ENCODE assay signal across 7 mouse cellular contexts in genomic region chr10:62987341-62987740, GRCm38 (mm10). TPM values are rescaled to one million over a fixed set of nuclear protein-coding genes. Genes with fewer than 3 reads are reported as not detected.
DNase-seq lines count a peak whose midpoint lies in the region; ATAC-seq and TF ChIP-seq lines count a peak whose summit lies in the region.

No protein-coding gene starts in this region.

- no peaks in the 10 kb centered on the region for H3K27me3 ChIP-seq in kidney, adult 2 months (replicated peaks; ENCODE audit: control insufficient read depth, insufficient read depth, low read length)
- no peaks in the 10 kb centered on the region for H3K27me3 ChIP-seq in MEL (ENCODE audit: control insufficient read depth in 1 of 2, insufficient read depth in 2 of 2, low read length in 2 of 2)

- TF ChIP-seq POLR2A in kidney, adult 2 months (IDR thresholded peaks at IDR 0.05; ENCODE audit: low read depth, low read length), result no peak
- no peak for TF ChIP-seq POLR2A in MEL (IDR thresholded peaks at IDR 0.05; ENCODE audit: control insufficient read depth in 1 of 2, insufficient read depth in 1 of 2, low read depth in 1 of 2, low read length in 2 of 2, poor library complexity in 1 of 2)

- 38% methylated on average over 3 of the region's 3 CpGs for WGBS in kidney, adult 2 months

- no peaks in the 10 kb centered on the region for H3K79me2 ChIP-seq in MEL (ENCODE audit: control insufficient read depth, insufficient read depth, low read length, poor library complexity)

- DNase-seq in kidney, adult 2 months, result peak; percentile 14
- DNase-seq in kidney, postnatal 14 days, result no peak
- DNase-seq in CD8-positive naive resting alpha-beta T cell, adult 2 months (ENCODE audit: low read depth in 2 of 2, low spot score in 2 of 2), result peak; percentile 28 to 52
- peak; percentile 77 for DNase-seq in MEL (ENCODE audit: low read depth, low spot score)
- peak; percentile 73 for DNase-seq in testis, postnatal 14 days (ENCODE audit: low spot score)
- no peak for DNase-seq in layer of hippocampus, postnatal 36 days

- no peaks in the 10 kb centered on the region for H3K9me3 ChIP-seq in MEL (replicated peaks; ENCODE audit: insufficient read depth, low read length)

- ATAC-seq in granulocyte monocyte progenitor cell, adult 5-6 weeks (replicated peaks; ENCODE audit: poor library complexity, severe bottlenecking), result peak; percentile 59; the same call in 1 of the 2 replicates

- H3K9ac ChIP-seq in MEL (ENCODE audit: control insufficient read depth, low read depth, low read length, poor library complexity, severe bottlenecking), result no peak overlapping the region

- H3K27ac ChIP-seq in kidney, adult 2 months (ENCODE audit: insufficient read depth, low read depth, low read length), result no peak overlapping the region
- no peak overlapping the region for H3K27ac ChIP-seq in MEL (ENCODE audit: control insufficient read depth, low read depth, low read length)

- TF ChIP-seq EP300 in MEL (IDR thresholded peaks at IDR 0.05; ENCODE audit: low read depth in 1 of 2, low read length in 2 of 2), result no peak

- H3K4me1 ChIP-seq in kidney, adult 2 months (ENCODE audit: control insufficient read depth, insufficient read depth, low read length), result no peaks in the 10 kb centered on the region
- H3K4me1 ChIP-seq in MEL (ENCODE audit: control insufficient read depth in 1 of 2, insufficient read depth in 2 of 2, low read length in 2 of 2), result no peaks in the 10 kb centered on the region

- H3K36me3 ChIP-seq in kidney, adult 2 months (ENCODE audit: control insufficient read depth, insufficient read depth, low read length), result no peaks in the 10 kb centered on the region; the same call in 1 of the 2 replicates
- no peaks in the 10 kb centered on the region for H3K36me3 ChIP-seq in MEL (ENCODE audit: control insufficient read depth in 1 of 2, insufficient read depth in 2 of 2, low read length in 2 of 2)

- H3K4me3 ChIP-seq in kidney, adult 2 months (ENCODE audit: insufficient read depth, low read depth, low read length), result no peak overlapping the region
- no peak overlapping the region for H3K4me3 ChIP-seq in MEL (ENCODE audit: control insufficient read depth in 1 of 2, insufficient read depth in 1 of 2, low read depth in 2 of 2, low read length in 2 of 2)

- TF ChIP-seq RAD21 in MEL (IDR thresholded peaks at IDR 0.05; ENCODE audit: low read depth, low read length), result peak; percentile 45

- peak; percentile 45 for TF ChIP-seq CTCF in kidney, adult 2 months (conservative IDR thresholded peaks at IDR 0.05; ENCODE audit: insufficient read depth, insufficient read length, low read depth, low read length)
- peak; percentile 75 to 96 (median 76) for TF ChIP-seq CTCF in MEL (IDR thresholded peaks at IDR 0.05 in 2 of 3, conservative IDR thresholded peaks at IDR 0.05 in 1 of 3; ENCODE audit: control insufficient read depth in 1 of 3, insufficient read depth in 1 of 3, low read depth in 2 of 3, low read length in 3 of 3, poor library complexity in 1 of 3, severe bottlenecking in 1 of 3)

TF ChIP-seq in MEL, 35 proteins besides CTCF, POLR2A, EP300 and RAD21:
- peak; percentile 41; the same call in 1 of the 2 replicates for TF ChIP-seq ZC3H11A (IDR thresholded peaks at IDR 0.05; ENCODE audit: low read depth, low read length)
- TF ChIP-seq ETS1 (IDR thresholded peaks at IDR 0.05; ENCODE audit: low read depth, low read length), result no peak
- peak; percentile 79 for TF ChIP-seq SMC3 (IDR thresholded peaks at IDR 0.05; ENCODE audit: low read depth, low read length)

RNA-seq across cellular contexts. Expression of gene Rufy2, which starts 7.3 kb away (rescaled TPM):
- polyA plus RNA-seq in kidney, adult 2 months (2012; rRNA removed), result 3.3 and 4.0 TPM in 2 replicates
- 1.2 and 1.8 TPM in 2 replicates for total RNA-seq in MEL (2012; rRNA removed)
- polyA plus RNA-seq in MEL (2012; ENCODE audit: insufficient read depth in 1 of 2, insufficient read length in 2 of 2, low read depth in 1 of 2, low replicate concordance in 2 of 2, missing spikeins in 1 of 2), result 1 to 10 TPM in 1 of 2 experiments, not detected in 1; 2.6 TPM
- total RNA-seq in granulocyte monocyte progenitor cell, adult 5-6 weeks (2014; fragmentation: Nextera tagmentation), result 4.0 and 9.5 TPM in 2 replicates
- 5.6 and 7.3 TPM in 2 replicates for total RNA-seq in granulocyte monocyte progenitor cell, adult 5-6 weeks (2017)
- total RNA-seq in layer of hippocampus, postnatal 36 days (2021), result 10 to 100 TPM; 63.8 to 77.0 TPM

RNA-seq across cellular contexts. Expression of gene Hnrnph3, which starts 36.7 kb away (rescaled TPM):
- 14.7 and 25.0 TPM in 2 replicates for polyA plus RNA-seq in kidney, adult 2 months (2012; rRNA removed)
- total RNA-seq in MEL (2012; rRNA removed), result 11.5 and 16.0 TPM in 2 replicates
- 10 to 100 TPM in 1 of 2 experiments, not detected in 1; 62.4 TPM for polyA plus RNA-seq in MEL (2012; ENCODE audit: insufficient read depth in 1 of 2, insufficient read length in 2 of 2, low read depth in 1 of 2, low replicate concordance in 2 of 2, missing spikeins in 1 of 2)
- total RNA-seq in granulocyte monocyte progenitor cell, adult 5-6 weeks (2014; fragmentation: Nextera tagmentation), result 64.1 and 67.8 TPM in 2 replicates
- total RNA-seq in granulocyte monocyte progenitor cell, adult 5-6 weeks (2017), result 34.0 and 43.0 TPM in 2 replicates
- total RNA-seq in layer of hippocampus, postnatal 36 days (2021), result 10 to 100 TPM; 52.9 to 60.8 TPM

RNA-seq across cellular contexts. Expression of gene Pbld2, which starts 36.8 kb away (rescaled TPM):
- polyA plus RNA-seq in kidney, adult 2 months (2012; rRNA removed), result 22.4 and 25.5 TPM in 2 replicates
- total RNA-seq in MEL (2012; rRNA removed), result 0.13 and 0.15 TPM in 2 replicates
- under 1 TPM in 1 of 2 experiments, not detected in 1; 0.15 TPM for polyA plus RNA-seq in MEL (2012; ENCODE audit: insufficient read depth in 1 of 2, insufficient read length in 2 of 2, low read depth in 1 of 2, low replicate concordance in 2 of 2, missing spikeins in 1 of 2)
- 0.34 TPM in 1 of 2 replicates, not detected in the other for total RNA-seq in granulocyte monocyte progenitor cell, adult 5-6 weeks (2014; fragmentation: Nextera tagmentation)
- not detected in 2 replicates for total RNA-seq in granulocyte monocyte progenitor cell, adult 5-6 weeks (2017)
- 1 to 10 TPM; 1.7 to 2.3 TPM for total RNA-seq in layer of hippocampus, postnatal 36 days (2021)

RNA-seq across cellular contexts. Expression of gene Dna2, which starts 40.5 kb away (rescaled TPM):
- 6.9 TPM in 2 replicates for polyA plus RNA-seq in kidney, adult 2 months (2012; rRNA removed)
- total RNA-seq in MEL (2012; rRNA removed), result 28.0 and 30.3 TPM in 2 replicates
- polyA plus RNA-seq in MEL (2012; ENCODE audit: insufficient read depth in 1 of 2, insufficient read length in 2 of 2, low read depth in 1 of 2, low replicate concordance in 2 of 2, missing spikeins in 1 of 2), result 10 to 100 TPM in 1 of 2 experiments, not detected in 1; 40.9 TPM
- 47.2 and 65.6 TPM in 2 replicates for total RNA-seq in granulocyte monocyte progenitor cell, adult 5-6 weeks (2014; fragmentation: Nextera tagmentation)
- 49.5 and 51.2 TPM in 2 replicates for total RNA-seq in granulocyte monocyte progenitor cell, adult 5-6 weeks (2017)
- total RNA-seq in layer of hippocampus, postnatal 36 days (2021), result 1 to 10 TPM in 1 of 2 experiments, under 1 TPM in 1; 0.95 to 1.2 TPM

Comparison
In these comparisons a context has a peak if more than half of its experiments do, and no peak if none do; other contexts are left out.
1. DNase-seq: peak in kidney, adult 2 months (single experiment), CD8-positive naive resting alpha-beta T cell, adult 2 months (2 of 2), MEL (single experiment) and testis, postnatal 14 days (single experiment); none in kidney, postnatal 14 days (single experiment) and layer of hippocampus, postnatal 36 days (0 of 2).
2. RNA of gene Rufy2, which starts 7.3 kb away (total RNA-seq): 63.8 to 77.0 TPM in layer of hippocampus, postnatal 36 days; 4.0 to 9.5 TPM in granulocyte monocyte progenitor cell, adult 5-6 weeks and 1.2 to 1.8 TPM in MEL; every median in the first group is over 4 times any median in the second.